Mouse (Mus musculus) heart, adult 2 months (tissue): ENCODE results near the gene Fam83e.

Source experiments
- CTCF ChIP-seq: fragments of 200-600 bp; IDR thresholded peaks from 2 replicates; pipeline ENCODE4 v1.8.1; 2022; ENCODE audit warnings: antibody characterized with exemption, mild to moderate bottlenecking, moderate library complexity
- EP300 ChIP-seq: fragments of 200-500 bp; IDR thresholded peaks from 2 replicates; pipeline ENCODE4 v1.6.1; 2011; ENCODE audit warnings: low read depth, low read length, control low read depth; ENCODE audit not compliant: insufficient read depth
- POLR2A ChIP-seq: fragments of 200-500 bp; IDR thresholded peaks from 2 replicates; pipeline ENCODE4 v1.6.1; 2011; ENCODE audit warnings: mild to moderate bottlenecking, low read depth, low read length, control low read depth; ENCODE audit not compliant: insufficient read depth

DNA sequence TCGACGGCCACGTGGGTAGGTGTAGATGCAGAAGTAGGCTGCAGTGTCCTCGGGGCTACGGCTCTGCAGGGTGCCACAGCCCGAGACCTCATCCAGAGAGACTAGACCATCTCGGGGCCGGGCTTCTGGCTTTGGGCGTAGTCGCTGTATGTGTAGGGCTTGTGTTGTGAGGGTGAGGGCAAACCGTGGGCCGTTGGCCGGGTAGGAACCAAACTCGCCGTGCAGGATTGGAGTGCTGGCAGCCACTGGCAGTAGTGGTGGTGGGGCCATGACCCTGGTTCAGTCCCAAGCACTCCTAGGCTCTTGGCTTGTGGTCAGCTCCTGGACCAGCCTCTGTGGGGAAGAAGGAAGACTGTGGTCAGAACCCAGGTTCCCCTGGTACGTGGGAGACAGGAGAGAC lies 7.6 kb upstream of the Fam83e start:
- 0 out of 2 replicates have a peak, but pooled peaks have one; percentile 10 for TF ChIP-seq POLR2A
- no peak for TF ChIP-seq CTCF
- no peak for TF ChIP-seq EP300
